Mouse (Mus musculus): ENCODE results near the gene Pacrg.

The Pacrg gene

DNA sequence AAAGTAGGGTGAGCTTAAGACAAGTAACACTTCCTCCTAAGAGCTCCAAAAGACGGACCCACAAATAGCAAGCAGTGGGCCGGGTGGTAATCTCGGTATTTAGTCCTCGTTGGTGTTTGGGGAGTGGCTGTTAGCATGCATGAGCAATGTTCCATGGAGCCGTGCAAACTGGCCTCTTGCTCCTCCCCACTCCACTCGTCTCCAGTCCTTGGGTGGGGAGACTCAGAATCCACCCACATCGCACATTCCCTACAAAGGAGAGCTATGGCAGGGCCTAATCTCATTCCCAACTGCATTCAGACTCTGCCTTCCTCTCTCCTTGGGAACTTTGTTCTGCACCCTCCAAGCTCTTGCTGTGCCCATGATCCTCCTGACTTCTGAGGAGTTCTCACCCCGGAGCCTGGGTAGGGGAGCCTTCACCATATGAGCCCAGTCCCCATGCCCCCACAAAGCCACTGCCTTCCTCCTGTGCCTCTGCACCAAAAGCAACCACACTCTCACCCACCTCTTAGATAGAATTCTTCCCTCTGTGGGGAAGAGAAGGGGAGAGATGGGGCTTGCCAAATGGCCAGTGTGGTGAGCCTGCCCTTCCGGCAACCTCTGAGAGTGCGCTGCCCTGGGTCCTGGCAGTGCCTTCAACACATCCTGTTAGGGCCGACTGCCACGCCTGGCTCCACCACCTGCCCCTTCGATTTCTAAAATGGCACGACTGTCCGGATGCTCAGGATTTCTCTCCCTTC, 289.2 kb downstream of the Pacrg start:
- DNase-seq (ENCODE audit: inconsistent ontology term): no peak

DNA sequence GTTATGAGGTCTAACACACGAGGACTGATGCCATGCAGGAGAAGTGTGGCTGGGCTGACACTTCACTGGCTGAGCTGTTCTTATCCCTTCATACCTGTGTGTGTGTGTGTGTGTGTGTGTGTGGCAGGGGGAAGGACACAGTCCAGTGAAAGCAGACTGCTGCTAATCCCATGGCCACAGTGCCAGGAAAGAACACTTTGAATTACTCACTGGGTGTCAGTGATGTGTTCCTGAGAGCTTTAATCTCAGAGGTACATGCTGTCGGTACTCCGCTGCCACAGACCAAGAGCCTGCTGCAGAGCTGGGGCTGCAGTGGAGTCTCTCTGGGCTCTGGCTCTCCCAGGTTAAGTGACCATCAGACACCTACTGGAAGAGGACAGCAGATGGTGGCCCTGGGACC, 290.3 kb downstream of the Pacrg start:
- DNase-seq (ENCODE audit: inconsistent ontology term): no peak

- no peak for DNase-seq (ENCODE audit: inconsistent ontology term)
Observed at GRCm38 (mm10) chr17:10548969-10549368, 291.1 kb downstream of the Pacrg start.

- DNase-seq (ENCODE audit: inconsistent ontology term): no peak
Observed at GRCm38 (mm10) chr17:10540772-10541171, 299.3 kb downstream of the Pacrg start.

DNA sequence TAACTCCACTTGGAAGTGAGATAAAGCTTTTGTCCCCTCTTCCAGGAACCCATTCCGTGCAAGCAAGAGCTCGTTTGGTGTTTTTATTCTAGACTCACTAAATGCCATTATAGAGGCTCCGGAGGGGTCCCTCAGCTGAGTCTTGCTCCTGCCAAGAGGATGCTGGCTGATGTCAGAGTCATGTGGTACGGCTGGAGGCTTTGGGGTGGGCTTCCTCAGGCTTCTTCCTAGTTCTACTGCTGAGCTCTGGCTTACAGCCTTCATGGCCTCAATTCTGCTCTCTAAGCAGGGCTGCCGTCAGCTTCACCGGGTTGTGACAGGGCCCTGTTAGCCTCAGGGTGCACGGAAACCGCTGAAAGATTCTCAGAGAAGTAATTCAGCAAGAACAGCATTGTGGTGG, 305.9 kb downstream of the Pacrg start:
- DNase-seq (ENCODE audit: inconsistent ontology term): peak; percentile 39

DNA sequence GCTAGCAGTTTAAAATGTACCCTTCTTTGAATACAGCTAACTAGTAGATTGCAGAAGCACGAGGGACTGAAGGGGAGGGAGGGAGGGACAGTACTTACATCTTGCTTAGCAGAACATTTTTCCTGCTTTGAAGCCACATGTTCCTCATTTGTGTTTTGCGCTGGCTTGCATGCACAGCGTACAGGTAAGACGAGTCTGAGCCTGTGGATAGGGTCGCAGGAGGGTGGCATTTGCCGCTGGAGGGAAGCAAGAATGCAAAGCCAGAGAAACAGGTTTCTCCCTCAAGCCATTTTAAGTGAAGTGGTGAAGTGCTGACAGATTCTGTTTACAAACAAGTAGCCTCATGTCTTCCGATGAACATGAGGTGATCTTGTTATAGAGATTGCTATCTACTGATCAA, 306.6 kb downstream of the Pacrg start:
- no peak for DNase-seq (ENCODE audit: inconsistent ontology term)

- no peak for DNase-seq (ENCODE audit: inconsistent ontology term)
Observed at GRCm38 (mm10) chr17:10531024-10531423, 309.1 kb downstream of the Pacrg start.

DNA sequence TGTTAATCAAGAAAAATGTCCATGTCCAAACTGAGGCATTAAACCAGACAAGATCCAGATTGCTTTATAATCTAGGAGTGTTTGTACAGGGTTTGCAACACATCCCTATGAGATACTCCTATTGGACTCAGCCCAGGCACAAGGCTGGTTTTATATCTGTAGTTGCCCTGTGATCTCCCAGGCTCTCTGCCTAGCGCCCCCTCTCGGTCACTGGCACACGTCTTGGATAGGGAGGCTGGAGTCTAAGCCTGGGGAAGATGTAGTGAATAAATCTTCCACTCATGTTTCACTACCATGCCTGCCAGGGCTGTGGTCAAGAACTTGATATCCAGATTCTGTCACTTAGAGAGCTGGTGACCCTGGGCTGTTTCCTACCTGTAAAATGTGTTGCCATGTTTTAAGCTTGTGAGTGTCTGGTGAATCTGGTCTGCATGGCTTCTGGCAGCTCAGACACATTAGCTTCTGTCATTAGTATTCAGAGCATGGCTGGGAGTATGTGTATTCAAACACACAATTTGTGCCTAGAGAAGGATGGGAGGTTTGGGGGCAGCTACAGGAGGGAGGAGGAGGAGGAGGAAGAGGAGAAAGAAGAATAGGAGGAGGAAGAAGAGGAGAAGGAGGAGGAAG, 310.7 kb downstream of the Pacrg start:
- DNase-seq (ENCODE audit: inconsistent ontology term): no peak

- no peak for DNase-seq (ENCODE audit: inconsistent ontology term)
Observed at GRCm38 (mm10) chr17:10521282-10521681, 318.8 kb downstream of the Pacrg start.

GRCm38 (mm10) chr17:10519506-10520155, 320.5 kb downstream of the Pacrg start:
- no peak for DNase-seq (ENCODE audit: inconsistent ontology term)

GRCm38 (mm10) chr17:10514812-10515211, 325.3 kb downstream of the Pacrg start:
- DNase-seq (ENCODE audit: inconsistent ontology term): no peak

- DNase-seq (ENCODE audit: inconsistent ontology term): no peak
Observed at GRCm38 (mm10) chr17:10510913-10511759, 329.0 kb downstream of the Pacrg start.

GRCm38 (mm10) chr17:10510467-10510866, 329.6 kb downstream of the Pacrg start:
- no peak for DNase-seq (ENCODE audit: inconsistent ontology term)

- DNase-seq (ENCODE audit: inconsistent ontology term): no peak
Observed at GRCm38 (mm10) chr17:10508088-10508487, 332.0 kb downstream of the Pacrg start.

- peak; percentile 36 for DNase-seq (ENCODE audit: inconsistent ontology term)
Observed at GRCm38 (mm10) chr17:10507466-10507865, 332.6 kb downstream of the Pacrg start.

- no peak for DNase-seq (ENCODE audit: inconsistent ontology term)
Observed at GRCm38 (mm10) chr17:10506896-10507295, 333.2 kb downstream of the Pacrg start.

DNA sequence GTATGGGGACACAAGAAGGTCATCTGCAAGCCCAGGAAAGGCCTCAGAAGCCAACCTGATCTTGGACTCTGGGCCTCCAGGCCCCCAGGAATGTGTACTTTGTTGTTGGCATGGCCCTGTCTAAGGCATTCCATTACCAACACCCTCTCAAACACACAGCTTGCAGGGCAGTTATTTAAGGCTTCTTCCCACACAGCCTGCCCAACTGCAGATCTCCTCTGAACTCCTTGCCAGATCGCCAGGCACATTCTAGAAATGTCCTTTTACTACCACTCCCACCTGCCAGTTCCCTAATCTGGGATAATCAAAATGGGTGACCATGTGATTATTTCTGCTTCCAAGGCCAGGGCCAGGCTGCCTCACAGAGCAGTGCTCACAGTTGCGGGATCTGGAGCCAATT, 338.7 kb downstream of the Pacrg start:
- DNase-seq (ENCODE audit: inconsistent ontology term): no peak

GRCm38 (mm10) chr17:10500795-10501432, 339.2 kb downstream of the Pacrg start:
- no peak for DNase-seq (ENCODE audit: inconsistent ontology term)

- DNase-seq (ENCODE audit: inconsistent ontology term): no peak
Observed at GRCm38 (mm10) chr17:10498935-10499655, 341.0 kb downstream of the Pacrg start.

- DNase-seq (ENCODE audit: inconsistent ontology term): no peak
Observed at GRCm38 (mm10) chr17:10497781-10498420, 342.2 kb downstream of the Pacrg start.

Measured in Muller cell, postnatal 12 days (primary cell).